Mouse (Mus musculus) CH12.LX (cell line): ENCODE data around the gene Gm20388.

Experiments
- CTCF ChIP-seq, 2 experiments: IDR thresholded peaks in 1 of 2; conservative IDR thresholded peaks in 1 of 2; 2 replicates each; pipeline ENCODE4 v1.5.1; 2011 to 2012; ENCODE audit warnings: low read depth in 2 of 2, low read length in 2 of 2, improper control_type of control experiment in 1 of 2, inconsistent platforms in 1 of 2, mild to moderate bottlenecking in 1 of 2, moderate library complexity in 1 of 2
- MEF2A ChIP-seq: IDR thresholded peaks from 2 replicates; pipeline ENCODE4 v1.6.1; 2014; ENCODE audit warnings: low read depth, mild to moderate bottlenecking, inconsistent platforms, low read length, improper control_type of control experiment, borderline replicate concordance
- SIN3A ChIP-seq: IDR thresholded peaks from 2 replicates; pipeline ENCODE4 v1.6.1; 2012; ENCODE audit warnings: low read length, improper control_type of control experiment, inconsistent platforms
- ZNF384 ChIP-seq: IDR thresholded peaks from 2 replicates; pipeline ENCODE4 v1.6.1; 2012; ENCODE audit warnings: low read depth, low read length, improper control_type of control experiment, inconsistent platforms

DNA sequence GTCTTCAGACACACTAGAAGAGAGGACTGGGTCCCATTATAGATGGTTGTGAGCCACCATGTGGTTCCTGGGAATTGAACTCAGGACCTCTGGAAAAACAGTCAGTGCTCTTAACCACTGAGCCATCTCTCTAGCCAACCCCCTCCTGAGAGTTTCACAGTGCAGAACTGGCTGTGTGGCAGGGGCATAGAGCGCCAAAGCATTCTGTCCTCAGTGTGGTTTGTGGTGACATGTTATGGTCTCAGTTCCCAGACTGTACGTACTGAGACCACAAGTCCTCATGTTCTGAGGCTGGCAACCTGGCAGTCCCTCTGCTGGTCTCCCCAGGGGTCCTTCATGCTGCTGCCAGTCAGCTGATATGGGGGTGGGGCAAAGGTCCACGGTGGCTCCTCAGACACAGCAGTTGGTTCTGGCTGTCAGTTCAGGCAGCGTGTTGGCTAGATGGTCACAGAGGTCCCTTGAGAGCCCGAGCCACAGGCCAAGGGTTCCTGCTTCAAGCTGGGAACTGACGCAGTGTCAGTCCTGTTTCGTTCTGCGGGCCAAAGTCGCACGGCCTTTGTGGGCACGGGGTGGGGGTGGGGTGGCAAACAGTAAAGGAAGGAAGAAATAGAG lies 68.2 kb downstream of the Gm20388 start:
- TF ChIP-seq CTCF (conservative IDR thresholded peaks at IDR 0.05 in 1 of 2, IDR thresholded peaks at IDR 0.05 in 1 of 2; ENCODE audit: low read depth in 2 of 2, low read length in 2 of 2): no peak
- TF ChIP-seq ZNF384: no peak
- no peak for TF ChIP-seq MEF2A
- no peak for TF ChIP-seq SIN3A
